Mouse (Mus musculus): ENCODE measurements at regions not wholly inside any gene's neighbourhood (a gene's known extent, or its start where the extent isn't known, plus 50 kb on each side); places are given as distances from the start of the nearest gene placed in this dataset.
A peak's percentile ranks its signal among the peaks of the same experiment; 100 is the strongest.

DNA sequence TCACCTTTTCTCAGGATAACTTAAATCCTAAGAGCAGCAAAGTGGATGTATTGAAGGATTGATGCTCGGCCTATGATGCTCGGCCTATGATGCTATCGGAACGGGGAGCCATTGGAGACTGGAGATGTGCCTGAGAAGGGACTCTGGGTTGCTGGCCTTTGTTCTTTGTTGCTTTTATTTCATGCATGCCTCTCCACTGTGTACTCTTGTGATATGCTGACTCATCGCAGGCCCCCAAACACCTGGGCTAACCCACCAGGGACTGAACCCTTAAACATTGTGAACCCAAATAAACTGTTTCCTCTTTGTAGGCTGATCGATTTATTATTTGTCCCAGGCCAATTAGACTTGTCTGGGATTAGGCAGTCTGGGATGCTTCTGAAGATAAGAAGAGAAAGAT, 61.9 kb downstream of the Pdcl3 start:
- DNase-seq (ENCODE audit: extremely low spot score in 1 of 2, low spot score in 1 of 2) = no peak

DNA sequence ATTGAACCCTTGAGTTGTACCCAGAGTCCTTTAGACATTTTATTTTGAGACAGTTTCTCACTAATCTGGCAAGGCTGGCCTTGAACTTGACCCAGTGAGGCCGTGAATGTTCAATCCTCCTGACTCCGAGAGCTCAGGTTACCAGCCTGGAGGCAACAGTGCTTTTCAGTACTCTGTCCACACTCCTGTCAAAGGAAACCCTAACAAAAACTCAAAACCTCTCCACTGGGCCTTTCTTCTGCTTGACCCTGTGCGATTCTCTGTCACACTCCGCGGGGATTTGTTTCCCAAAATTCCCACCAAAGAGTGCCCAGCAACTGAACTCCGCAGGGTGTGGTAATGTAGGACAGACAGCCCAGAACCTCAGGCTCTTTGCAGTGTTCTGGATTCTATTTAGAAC, 71.9 kb downstream of the Pdcl3 start:
- DNase-seq (ENCODE audit: extremely low spot score in 1 of 2, low spot score in 1 of 2) = no peak

DNA sequence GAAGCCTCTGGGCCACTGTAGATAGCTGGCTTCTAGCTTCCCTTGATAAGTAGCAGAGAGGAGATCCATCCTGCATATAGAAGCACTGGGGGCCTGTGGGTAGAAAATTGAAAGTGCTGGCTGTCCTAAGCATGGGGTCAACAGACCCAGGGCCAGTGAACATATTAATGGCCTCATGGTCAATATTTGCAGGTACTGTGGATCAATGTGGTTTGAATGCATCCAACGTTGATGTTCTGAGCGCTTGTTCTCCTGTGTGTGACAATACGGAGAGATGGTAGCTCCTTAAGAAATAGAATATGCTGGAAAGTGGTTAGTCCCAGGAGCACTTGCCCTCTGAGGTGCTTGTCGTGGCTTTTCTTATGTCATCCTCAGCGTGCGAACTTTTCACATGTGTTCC, 77.1 kb downstream of the Pdcl3 start:
- DNase-seq (ENCODE audit: extremely low spot score in 1 of 2, low spot score in 1 of 2) = no peak

DNA sequence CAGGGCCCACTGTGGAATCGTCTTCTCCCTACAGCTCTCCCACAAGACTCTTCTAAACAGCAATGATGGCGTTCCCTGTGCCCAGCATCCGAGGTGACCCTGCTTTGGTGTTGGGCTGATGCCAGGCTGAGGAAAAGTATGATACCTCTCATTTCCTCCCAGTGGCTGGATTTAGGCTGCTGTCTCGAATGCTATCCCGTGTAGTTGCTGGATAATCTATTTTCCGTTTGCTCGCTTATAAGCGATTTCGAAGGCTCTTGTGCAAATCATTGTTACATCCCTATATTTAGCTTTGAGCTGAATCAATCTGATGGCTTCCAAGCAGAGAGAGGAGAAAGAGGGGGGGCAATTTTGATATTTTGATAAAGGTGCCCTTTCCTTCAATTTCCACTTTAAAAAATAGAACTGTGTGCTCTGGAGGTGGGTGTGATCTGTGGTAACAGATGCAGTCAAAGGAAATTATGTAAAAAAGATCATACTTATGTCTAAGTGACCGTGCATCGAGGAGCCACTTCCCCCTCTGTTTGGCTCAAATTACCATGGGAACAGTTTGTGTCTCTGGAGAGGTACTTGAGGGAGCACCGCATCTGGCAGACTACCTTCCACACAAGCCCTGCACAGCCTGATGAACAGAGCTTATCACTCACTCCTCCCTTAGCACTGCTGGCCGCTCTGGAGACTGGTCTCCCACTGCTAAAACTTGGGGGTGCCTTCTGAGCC, 78.4 kb downstream of the Pdcl3 start:
- no peak for DNase-seq (ENCODE audit: extremely low spot score in 1 of 2, low spot score in 1 of 2)

DNA sequence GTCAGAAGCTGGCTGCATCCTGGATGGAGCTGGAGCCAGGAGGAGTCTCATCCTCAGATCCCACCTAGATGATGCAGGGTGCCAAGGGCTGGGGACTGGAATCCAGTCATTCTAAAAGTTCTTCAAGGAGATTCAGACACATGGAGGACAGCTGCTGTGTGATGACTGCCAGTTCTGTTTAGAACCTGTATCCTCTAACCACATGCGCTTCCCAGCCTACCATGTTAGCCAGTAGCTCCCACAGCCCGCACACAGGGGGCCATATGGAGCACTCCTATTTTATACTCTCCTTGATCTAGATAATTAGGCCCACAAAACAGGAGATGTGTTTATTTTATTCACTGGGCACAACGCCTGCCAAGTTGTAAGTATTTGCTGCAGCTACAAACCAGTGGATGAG, 79.4 kb downstream of the Pdcl3 start:
- no peak for DNase-seq (ENCODE audit: extremely low spot score in 1 of 2, low spot score in 1 of 2)

DNA sequence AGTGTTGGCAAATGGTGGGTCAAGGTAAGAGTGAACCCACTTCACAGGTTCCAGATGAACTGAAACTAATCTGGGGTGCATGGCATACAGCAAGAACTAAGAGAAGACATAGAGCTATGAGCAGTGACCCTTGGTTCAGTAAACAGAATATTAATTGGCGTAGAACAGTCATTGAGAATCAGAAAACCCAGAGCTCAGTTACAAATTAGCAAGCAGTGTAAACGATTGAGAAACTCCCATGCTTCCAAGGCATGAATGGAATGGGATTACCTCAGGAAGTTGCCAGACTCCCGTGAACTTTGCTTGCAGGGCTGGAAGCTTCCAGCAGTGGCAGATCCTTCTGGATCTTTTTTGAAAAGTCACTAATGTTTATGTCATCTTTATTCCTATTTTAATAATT, 82.5 kb downstream of the Pdcl3 start:
- DNase-seq (ENCODE audit: extremely low spot score in 1 of 2, low spot score in 1 of 2) = no peak

DNA sequence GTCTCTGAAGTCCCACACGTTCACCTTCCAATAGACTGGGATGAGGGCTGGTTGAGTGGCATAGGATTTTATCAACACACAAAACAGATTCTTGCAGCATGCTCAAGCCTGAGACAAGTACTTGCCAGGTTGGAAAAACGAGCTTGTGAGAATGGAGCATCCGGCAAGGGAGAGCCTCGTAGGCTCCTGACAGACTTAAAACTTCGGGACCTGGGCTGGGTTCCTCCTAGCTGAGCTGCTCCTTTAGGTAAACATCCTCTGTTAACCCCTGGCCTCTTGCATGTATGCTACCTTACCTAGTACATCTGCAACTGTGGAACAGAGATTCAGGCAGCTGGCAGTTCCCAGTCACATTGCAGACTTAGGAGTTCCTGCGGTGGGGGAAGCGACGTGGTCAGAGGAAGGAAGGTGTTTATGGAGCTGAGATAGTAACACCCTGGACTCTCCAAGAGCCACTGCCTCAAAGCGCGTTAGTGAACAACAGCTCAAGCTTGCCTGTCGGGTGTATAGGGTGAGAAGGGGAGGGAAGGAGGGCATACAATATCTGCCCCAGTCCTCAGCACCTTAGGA, 83.8 kb downstream of the Pdcl3 start:
- DNase-seq (ENCODE audit: extremely low spot score in 1 of 2, low spot score in 1 of 2) = no peak

DNA sequence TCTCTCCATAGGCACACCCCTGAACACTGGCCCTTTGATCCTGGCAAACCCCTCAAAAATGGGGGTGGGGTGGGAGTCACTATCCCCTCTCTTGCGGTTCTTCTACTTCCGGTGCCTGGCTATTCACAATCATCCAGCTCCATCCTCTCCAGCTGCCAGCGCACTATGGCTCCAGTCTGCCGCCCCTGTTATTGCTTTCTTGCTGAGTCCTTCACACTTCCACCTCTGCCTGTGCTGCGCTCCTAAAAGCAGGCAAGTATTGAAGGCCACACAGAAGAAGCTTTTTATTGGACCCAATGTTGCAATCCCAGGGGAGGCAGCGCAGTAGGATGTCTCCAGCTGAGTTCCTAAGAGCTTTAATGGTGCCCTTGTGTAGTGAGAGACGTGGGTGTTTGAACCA, 84.3 kb downstream of the Pdcl3 start:
- no peak for DNase-seq (ENCODE audit: extremely low spot score in 1 of 2, low spot score in 1 of 2)

DNA sequence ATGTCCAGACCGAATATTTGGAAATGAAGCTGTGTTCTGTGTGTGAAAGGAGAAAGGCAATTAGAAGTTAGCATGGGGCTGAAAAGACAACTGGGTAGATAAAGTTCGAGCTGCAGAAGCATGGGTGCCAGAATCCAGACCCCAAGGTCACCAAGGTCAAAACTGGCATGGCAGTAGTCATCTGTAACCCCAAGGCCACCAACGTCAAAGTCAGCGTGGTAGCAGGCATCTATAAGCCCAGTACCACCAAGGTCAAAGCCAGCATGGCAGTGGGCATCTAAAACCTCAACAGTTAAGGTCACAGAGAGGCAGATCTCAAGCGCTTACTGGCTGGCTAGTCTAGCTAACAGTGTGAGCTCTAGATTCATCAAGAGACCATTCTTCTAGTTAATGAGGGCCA, 90.6 kb downstream of the Pdcl3 start:
- DNase-seq (ENCODE audit: extremely low spot score in 1 of 2, low spot score in 1 of 2) = no peak

DNA sequence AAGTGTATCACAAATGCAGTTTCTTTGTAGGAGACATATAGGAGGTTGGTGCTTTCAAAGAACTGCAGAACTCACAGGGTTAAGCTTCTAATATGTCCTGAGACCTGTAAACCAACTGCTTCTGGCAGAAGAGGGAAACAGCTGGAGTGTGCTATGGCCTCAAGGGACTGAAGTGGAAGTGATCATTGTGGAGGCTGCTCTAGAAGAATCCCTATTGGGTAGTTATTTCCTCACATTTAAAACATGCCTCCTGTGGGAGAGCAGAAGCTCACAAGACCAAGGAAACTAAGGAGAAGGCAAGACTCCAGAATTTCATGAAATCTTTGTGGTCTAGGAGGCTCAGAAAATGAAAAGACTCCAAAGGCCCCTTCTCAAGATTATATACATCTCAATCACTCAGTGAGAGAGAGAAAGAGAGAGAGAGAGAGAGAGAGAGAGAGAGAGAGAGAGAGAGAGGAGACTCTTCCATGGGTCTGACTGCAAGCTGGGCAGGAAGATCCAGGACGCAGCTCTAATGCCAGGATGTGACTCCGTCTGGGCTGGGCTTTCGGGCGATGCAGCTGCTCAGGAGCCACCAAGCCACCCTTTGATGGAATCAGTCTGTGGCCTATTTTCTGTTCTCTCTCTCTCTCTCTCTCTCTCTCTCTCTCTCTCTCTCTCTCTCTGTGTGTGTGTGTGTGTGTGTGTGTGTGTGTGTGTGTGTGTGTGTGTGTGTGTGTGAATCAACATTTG, 93.3 kb downstream of the Pdcl3 start:
- no peak for DNase-seq (ENCODE audit: extremely low spot score in 1 of 2, low spot score in 1 of 2)

DNA sequence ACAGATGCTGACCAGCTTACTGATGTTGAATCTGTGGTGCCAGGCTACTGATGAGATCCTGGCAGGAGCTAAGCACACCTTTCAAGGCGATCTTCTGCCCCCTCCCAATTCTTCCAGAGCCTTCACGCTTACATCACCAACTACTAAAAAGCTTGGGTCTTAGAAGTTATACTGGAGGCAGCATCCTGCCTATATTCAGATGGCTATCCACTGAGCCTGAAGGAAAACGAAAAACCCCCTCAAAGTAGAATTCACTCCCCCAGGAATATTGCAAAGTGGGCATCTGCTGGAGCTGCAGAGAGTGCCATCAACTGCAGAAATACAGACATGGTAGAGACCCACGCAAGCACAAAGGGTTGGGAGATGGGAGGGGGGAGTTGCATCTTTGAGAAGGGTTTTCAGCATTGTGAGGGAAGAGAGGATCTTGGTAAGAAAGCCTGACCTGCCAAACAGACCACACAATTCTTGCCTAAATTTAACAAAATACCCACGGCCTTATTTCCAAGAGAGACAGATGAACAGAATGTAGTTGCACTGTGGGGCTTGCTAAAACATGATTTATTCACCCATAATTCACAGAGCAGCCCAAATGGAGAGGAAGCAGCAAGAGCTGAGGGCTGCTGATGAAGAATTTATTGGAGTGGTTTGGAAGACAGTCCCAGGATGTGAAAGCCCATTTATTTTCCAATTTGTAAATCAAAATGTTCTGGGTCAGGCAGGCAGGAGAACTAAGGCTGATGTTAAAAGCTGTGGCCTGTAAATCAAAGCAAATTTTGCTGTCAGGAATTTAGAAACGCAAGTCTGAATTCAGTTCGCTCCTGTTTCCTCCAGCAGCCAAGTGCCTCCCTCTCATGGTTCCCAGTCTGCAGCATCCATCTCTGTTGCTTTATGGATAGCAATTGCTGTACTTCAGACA, 98.8 kb downstream of the Pdcl3 start:
- DNase-seq (ENCODE audit: extremely low spot score in 1 of 2, low spot score in 1 of 2) = no peak

DNA sequence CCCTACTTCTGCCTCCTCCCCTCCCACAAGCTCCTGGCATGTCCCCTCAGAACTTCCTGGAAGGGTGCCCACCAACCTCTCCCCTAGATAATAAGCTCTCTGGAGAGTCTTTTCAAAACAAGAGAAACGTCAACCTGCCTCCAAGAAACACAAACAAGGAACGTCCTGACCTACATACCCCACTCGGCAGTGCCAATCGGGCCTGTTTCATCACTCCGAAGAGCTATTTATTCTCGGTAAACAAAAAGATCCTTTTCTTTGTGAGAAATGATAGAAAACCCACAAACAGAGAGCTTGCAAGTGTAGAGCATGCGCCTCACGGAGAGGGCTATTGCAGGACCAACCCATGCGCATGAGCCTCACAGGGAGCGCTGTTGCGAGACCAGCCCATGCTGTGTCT, 100.9 kb downstream of the Pdcl3 start:
- DNase-seq (ENCODE audit: extremely low spot score in 1 of 2, low spot score in 1 of 2) = peak in 1 of 2 experiments; percentile 53

DNA sequence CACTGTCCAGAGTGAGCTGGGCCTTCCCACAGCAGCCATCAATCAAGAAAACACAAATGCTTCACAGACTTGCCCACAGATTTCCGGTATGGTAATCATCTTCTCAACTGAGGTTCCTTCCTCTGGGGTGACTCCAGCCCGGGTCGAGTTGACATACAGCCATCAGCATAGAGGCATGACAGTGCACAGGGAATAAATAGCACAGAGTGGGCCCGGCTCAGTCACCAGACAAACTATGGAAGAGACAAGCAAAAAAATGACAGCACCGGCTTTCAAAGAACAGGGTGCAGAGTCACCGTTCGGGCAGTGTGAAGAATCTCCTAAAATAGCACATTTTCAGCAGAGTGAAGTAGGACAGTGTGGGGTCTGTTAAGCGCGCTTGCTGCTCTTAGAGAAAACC, 103.7 kb upstream of the Npas2 start:
- DNase-seq (ENCODE audit: extremely low spot score in 1 of 2, low spot score in 1 of 2) = no peak

DNA sequence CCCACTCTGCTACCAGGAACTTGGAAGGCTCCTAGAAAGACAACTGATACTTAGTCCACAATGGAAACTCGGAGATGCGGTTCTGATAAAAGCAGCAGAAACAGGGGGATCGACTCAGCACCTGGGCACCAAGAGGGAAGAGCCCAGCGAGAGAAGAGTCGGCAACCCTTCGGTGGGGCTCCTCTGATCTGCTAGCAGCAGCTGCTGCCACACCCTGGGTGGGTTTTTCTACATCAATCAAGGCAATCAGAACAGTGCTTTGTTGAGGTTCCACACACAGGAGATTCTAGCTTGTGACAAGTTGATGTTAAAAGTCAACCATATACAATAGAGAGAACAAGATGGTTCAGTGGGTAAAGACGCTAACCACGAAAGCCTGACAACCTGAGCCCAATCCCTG, 102.4 kb upstream of the Npas2 start:
- DNase-seq (ENCODE audit: extremely low spot score in 1 of 2, low spot score in 1 of 2) = no peak

DNA sequence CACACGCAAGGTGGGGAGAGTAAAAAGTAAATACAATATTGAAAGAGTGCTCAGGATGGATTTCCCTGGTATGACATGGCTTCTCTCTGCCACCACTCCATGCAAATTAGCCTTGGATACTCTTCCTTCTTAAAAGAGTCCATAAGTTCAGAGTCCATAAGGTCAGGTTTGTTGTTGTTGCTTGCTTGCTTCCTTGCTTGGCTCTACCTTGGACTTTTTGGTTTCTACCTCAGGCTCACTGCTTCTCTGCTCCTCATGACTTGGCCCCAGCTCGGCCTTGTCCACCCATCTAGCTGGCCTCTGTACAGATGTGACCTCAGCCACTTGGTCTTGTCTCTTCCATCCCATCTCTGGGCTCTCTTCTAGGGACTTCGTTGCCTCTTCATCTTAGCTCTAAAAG, 101.9 kb upstream of the Npas2 start:
- no peak for DNase-seq (ENCODE audit: extremely low spot score in 1 of 2, low spot score in 1 of 2)

DNA sequence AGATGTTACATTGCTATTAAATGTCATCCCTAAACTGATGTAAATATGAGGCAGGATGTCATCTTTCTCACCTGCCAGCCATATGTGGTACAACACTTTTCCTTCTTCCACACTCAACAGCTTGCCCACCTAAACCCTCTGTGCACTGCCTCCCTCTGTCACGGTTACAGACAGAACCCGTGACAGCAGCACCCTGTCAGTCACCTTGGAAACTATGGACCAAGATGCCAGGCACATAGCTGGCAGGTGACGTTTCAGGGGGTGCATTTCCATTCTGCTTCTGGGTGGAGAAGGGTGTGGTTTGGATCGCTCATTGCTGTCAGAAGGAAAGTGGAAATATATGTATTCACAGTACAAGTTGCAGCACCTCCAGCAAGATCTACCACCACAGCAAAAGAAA, 100.2 kb upstream of the Npas2 start:
- no peak for DNase-seq (ENCODE audit: extremely low spot score in 1 of 2, low spot score in 1 of 2)

DNA sequence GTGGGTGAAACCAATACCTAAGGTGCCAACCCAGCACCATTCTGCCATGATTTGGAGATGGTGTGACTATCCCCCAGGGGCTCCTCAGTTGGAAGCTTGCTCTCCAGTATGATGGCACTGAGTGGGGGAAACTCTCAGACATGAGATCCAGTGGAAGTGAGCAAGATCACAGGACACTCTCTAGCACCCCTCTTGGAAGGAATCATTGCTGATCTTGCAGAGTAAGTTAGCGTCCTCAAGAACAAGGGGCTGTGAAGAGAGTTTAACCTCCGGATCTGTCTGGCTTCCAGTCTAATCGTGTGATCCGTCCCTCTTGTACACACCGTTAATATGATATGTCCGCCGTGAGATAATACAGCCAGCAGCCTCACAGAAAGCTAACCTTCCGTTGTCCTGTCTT, 99.5 kb upstream of the Npas2 start:
- DNase-seq (ENCODE audit: extremely low spot score in 1 of 2, low spot score in 1 of 2) = no peak

DNA sequence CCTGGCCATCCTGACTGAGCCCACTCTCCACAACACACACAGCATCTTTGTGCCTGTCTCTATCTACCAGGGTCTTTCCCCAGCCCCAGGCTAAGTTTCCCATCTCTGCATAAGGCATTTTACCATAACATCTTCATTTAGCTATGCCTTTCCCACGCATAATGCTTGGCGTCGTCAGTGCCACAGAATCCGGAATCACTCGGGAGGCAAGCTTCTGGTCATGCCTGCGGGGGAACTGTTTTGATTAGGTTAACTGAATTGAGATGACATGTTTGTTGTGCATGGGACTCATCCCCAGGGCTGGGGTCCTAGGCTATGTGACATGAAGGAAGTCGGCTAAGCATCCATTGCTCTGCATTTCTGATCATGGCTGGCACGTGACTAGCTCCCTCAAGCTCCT, 97.6 kb upstream of the Npas2 start:
- no peak for DNase-seq (ENCODE audit: extremely low spot score in 1 of 2, low spot score in 1 of 2)

DNA sequence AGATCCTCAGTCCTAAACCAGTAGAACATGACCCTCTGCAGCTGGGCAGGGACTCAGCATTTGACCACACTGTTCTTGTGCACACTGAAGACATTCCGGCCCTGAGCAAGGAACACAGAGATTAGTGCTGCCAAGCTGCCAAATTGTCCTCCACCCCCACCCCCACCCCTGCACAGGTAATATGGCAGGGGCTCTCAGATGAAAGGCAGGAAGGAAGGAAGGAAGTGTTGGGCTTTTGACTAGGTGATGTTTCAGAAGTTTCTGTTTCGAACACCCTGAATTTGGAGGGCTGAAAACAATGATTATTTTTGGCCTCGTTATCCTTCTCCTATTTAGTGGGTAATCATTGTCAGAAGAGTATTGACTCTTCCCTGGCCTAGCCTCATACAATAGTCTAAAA, 96.8 kb upstream of the Npas2 start:
- no peak for DNase-seq (ENCODE audit: extremely low spot score in 1 of 2, low spot score in 1 of 2)

DNA sequence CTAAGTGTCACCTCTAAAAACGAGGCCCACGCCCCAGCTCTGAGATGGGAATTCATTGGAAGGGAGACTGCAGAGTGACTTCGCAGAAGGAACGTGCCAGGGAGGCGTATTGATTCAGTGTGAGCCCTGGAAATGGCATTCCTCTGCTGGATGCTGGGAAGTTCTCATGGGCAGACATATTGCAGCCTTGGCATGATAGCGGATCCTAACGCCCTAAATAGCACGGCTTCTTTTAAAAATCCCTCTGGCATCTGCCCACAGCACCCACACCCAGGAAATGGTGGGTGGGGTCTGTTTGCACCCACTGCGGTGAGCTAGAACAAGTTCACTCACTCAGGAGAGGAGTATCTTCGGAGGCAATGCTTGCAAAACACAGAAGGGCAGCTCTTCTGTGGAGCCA, 96.0 kb upstream of the Npas2 start:
- DNase-seq (ENCODE audit: extremely low spot score in 1 of 2, low spot score in 1 of 2) = peak in 1 of 2 experiments; percentile 30

DNA sequence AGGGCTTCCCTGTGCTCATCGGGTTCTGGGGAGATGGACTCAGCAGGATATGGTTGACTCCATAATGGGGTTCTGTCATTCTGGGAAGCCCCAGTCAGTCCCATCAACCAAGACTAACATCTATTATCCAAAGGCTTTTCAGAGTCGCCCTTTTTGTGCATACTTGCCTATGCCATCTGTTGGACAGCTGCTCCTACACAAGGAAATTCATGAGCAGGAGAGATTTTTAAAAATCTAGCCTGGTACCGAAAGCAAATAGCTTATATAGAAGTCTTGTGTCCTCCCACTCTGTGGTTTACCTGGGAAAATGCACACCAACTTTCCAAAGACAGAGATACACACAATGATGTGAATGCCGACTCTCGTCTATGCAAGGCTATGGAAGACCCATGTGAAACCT, 95.4 kb upstream of the Npas2 start:
- no peak for DNase-seq (ENCODE audit: extremely low spot score in 1 of 2, low spot score in 1 of 2)

All from layer of hippocampus, postnatal 25 days (tissue).